Mouse (Mus musculus) heart, postnatal 0 days (tissue): ENCODE measurements around the gene Gpr45. TPM values are rescaled to one million over a fixed set of nuclear protein-coding genes. Genes with fewer than 3 reads are reported as not detected.
A peak's percentile ranks its signal among the peaks of the same experiment; 100 is the strongest.

Experiments
- ATAC-seq: fragments of 200-750 bp; cut with Nextera tagmentation; 2 replicates; pipeline ENCODE4 v1.8.0; 2017; ENCODE audit warnings: low read depth, moderate number of reproducible peaks, moderate library complexity; ENCODE audit not compliant: insufficient read depth
- DNase-seq: peaks from one replicate; pipeline ENCODE4 v3.0.0-alpha.2; 2016; ENCODE audit warnings: low spot score
- H3K27ac ChIP-seq: fragments of 300-500 bp; sonication (generic); 2 replicates; pipeline ENCODE4 v1.5.1; 2014; ENCODE audit warnings: low read depth, mild to moderate bottlenecking
- H3K27me3 ChIP-seq: fragments of 300-500 bp; sonication (generic); 2 replicates; pipeline ENCODE4 v1.6.1; 2014; ENCODE audit warnings: low read length, mixed read lengths; ENCODE audit not compliant: control insufficient read depth, insufficient read depth
- H3K36me3 ChIP-seq: fragments of 300-500 bp; sonication (generic); replicated peaks from 2 replicates; pipeline ENCODE4 v1.6.1; 2014; ENCODE audit warnings: low read length, mixed read lengths; ENCODE audit not compliant: control insufficient read depth, insufficient read depth
- H3K4me1 ChIP-seq: fragments of 300-500 bp; sonication (generic); 2 replicates; pipeline ENCODE4 v1.6.1; 2014; ENCODE audit warnings: antibody characterized with exemption; ENCODE audit not compliant: control insufficient read depth, insufficient read depth
- H3K4me2 ChIP-seq: fragments of 300-500 bp; sonication (generic); 2 replicates; pipeline ENCODE4 v1.6.1; 2014; ENCODE audit warnings: low read depth, mild to moderate bottlenecking, low read length, moderate library complexity
- H3K4me3 ChIP-seq: fragments of 300-500 bp; sonication (generic); 2 replicates; pipeline ENCODE4 v1.5.1; 2014; ENCODE audit warnings: low read depth, low read length
- H3K9ac ChIP-seq: fragments of 300-500 bp; sonication (generic); replicated peaks from 2 replicates; pipeline ENCODE4 v1.6.1; 2014; ENCODE audit warnings: low read depth, low read length, mixed read lengths
- H3K9me3 ChIP-seq: fragments of 300-500 bp; sonication (generic); replicated peaks from 2 replicates; pipeline ENCODE4 v1.6.1; 2016; ENCODE audit warnings: low read length; ENCODE audit not compliant: control insufficient read depth
- CTCF ChIP-seq: IDR thresholded peaks from 2 replicates; pipeline ENCODE4 v1.5.1; 2016; ENCODE audit warnings: antibody characterized with exemption, control low read depth, low read depth
- EP300 ChIP-seq: IDR thresholded peaks from 2 replicates; pipeline ENCODE4 v1.6.1; 2016; ENCODE audit warnings: antibody characterized with exemption, low read depth
- WGBS: fragments of 180-500 bp; shearing (Covaris S2); extraction: QIAGEN DNeasy Blood & Tissue Kit; methylation state at CpG from one replicate; pipeline ENCODE4 v1.1.7; 2014; 5-methylcytosine and 5-hydroxymethylcytosine counted together
- polyA plus RNA-seq: library from polyadenylated mRNA; unstranded; fragments of >200 nt; fragmentation: Nextera tagmentation; extraction: Ambion mirVana; gene quantifications from 2 replicates; pipeline ENCODE4 v1.2.1, GENCODE M21; 2015
- total RNA-seq: library from RNA; depleted of rRNA; stranded (reverse); fragments of >200 nt; gene quantifications from 2 replicates; pipeline ENCODE4 v1.2.3, GENCODE M21; 2014; ENCODE audit warnings: low replicate concordance

Gpr45 gene
- total and polyA plus RNA-seq, 2 experiments from 2014 or later: 1.00 TPM; not detected in 1

DNA sequence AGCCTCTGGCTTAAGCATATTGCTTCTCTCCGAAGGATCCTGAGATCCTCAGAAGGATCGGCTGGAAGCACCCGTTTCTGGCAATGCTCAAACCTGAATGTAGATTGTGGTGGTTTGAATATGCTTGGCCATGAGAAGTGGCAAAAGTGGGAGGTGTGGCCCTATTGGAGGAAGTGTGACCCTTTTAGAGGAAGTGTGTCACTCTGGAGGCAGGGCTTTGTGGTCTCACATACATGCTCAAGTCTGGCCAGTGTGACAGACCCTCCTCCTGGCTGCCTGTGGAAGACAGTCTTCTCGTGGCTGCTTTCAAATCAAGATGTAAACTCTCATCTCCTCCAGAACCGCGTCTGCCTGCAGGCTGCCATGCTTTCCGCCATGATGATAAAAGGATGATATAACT, 36.0 kb upstream of the Gpr45 start:
- DNase-seq (no peak), ATAC-seq (no peak)
- H3K9me3 ChIP-seq: no peaks in the 10 kb centered on the region
- no peak overlapping the region for H3K9ac ChIP-seq
- TF ChIP-seq CTCF: no peak
- no peak for TF ChIP-seq EP300
- no peaks in the 10 kb centered on the region for H3K36me3 ChIP-seq
- H3K27me3 ChIP-seq: no peaks in the 10 kb centered on the region
- no peak overlapping the region for H3K4me2 ChIP-seq
- no peak overlapping the region for H3K27ac ChIP-seq
- 78% methylated on average over 7 of the region's 7 CpGs for whole genome bisulfite sequencing
- H3K4me3 ChIP-seq: no peak overlapping the region
- H3K4me1 ChIP-seq: no peaks in the 10 kb centered on the region

DNA sequence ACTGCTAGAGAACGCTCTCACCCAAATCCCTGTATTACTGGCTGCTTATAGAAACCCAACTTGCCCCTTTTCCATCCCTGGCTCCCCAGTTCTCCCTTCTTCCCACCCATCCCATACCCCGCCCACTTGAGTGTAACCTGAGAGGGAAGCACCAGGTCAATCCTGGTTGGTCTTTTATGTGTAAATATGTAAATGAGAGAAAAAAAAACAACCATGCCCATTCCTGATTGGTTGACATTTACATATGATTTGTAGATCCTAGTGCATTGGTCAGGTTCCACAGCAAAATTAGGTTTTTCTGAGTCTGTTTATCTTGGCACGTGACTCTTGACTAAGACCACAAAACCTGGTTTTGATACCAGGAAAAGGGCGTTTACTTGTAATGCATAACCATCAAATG, 34.8 kb upstream of the Gpr45 start:
- Histone ChIP-seq H3K27me3 (no peaks in the 10 kb centered on the region), H3K27ac (no peak overlapping the region), H3K4me2 (no peak overlapping the region), H3K9me3 (no peaks in the 10 kb centered on the region), H3K9ac (no peak overlapping the region), H3K4me3 (no peak overlapping the region), H3K4me1 (no peaks in the 10 kb centered on the region), H3K36me3 (no peaks in the 10 kb centered on the region)
- no peak for ATAC-seq
- 22% methylated on average over 4 of the region's 4 CpGs for WGBS
- peak; percentile 37 for DNase-seq
- TF ChIP-seq EP300 (no peak), CTCF (no peak)

DNA sequence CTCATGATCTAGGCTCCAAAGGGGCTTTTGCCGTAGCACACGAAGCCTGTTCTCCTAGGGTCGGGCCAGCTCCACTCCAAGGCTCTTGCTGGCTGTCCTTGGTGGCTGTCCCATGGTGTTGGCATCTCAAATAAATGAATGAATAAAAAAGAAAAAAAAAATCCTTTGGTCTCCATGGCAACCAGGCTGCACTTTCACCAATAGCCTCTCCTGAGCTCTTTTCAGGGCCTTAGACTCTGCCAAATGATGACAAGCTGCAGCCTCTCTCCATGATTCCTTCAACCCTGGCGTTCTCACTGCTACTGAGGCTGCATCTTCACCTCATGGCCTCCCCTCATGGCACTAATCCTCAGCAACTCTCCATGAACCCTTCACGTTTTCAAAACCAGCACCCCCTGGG, 28.7 kb upstream of the Gpr45 start:
- Histone ChIP-seq H3K4me2 (no peak overlapping the region), H3K9ac (no peak overlapping the region), H3K4me1 (no peaks in the 10 kb centered on the region), H3K9me3 (no peaks in the 10 kb centered on the region), H3K36me3 (no peaks in the 10 kb centered on the region), H3K27ac (no peak overlapping the region), H3K27me3 (no peaks in the 10 kb centered on the region), H3K4me3 (no peak overlapping the region)
- WGBS: 73% methylated on average over 5 of the region's 5 CpGs
- no peak for ATAC-seq
- no peak for DNase-seq
- TF ChIP-seq CTCF: no peak
- TF ChIP-seq EP300: no peak

DNA sequence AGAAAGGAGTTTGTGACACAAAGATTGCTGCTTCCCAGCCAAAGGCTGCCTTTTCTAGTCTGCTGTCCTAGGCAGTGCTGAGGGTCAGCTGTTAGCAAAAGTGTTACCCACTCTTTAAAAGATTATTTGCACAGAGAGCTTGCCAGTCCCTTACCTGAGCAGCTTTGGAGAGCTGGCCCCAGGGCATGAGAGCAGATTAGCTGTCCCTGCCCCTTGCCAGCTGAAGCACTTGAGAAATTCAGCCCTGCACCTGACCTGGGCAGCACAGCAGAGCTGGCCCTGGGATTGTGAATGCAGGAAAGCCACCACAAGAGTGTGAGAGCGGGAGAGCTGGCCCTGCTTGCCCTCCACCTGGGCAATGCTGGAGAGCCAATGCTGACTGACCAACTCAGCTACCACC, 19.1 kb upstream of the Gpr45 start:
- Histone ChIP-seq H3K27me3 (no peaks in the 10 kb centered on the region), H3K9me3 (no peaks in the 10 kb centered on the region), H3K9ac (no peak overlapping the region), H3K36me3 (no peaks in the 10 kb centered on the region), H3K4me2 (no peak overlapping the region), H3K4me3 (no peak overlapping the region), H3K4me1 (no peaks in the 10 kb centered on the region), H3K27ac (no peak overlapping the region)
- ATAC-seq: no peak
- TF ChIP-seq CTCF (no peak), EP300 (no peak)
- WGBS: 63% methylated on average over 1 of the region's 1 CpGs
- DNase-seq: no peak

DNA sequence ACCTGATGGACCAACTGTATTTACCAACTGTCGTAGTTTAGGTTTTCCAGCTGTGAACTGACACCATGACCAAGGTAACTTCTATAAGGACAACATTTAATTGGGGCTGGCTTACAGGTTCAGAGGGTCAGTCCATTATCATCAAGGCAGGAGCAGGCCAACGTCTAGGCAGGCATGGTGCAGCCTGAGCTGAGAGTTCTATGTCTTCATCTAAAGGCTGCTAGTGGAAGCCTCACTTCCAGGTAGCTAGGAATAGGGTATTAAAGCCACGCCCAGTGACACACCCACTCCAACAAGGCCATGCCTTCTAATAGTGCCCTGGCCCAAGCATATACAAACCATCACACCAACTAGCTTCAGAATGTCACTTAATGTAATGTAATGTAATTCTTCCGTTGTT, 4.2 kb upstream of the Gpr45 start:
- no peaks in the 10 kb centered on the region for H3K9me3 ChIP-seq
- H3K4me1 ChIP-seq: peaks cover 8% of the 10 kb centered on the region; the same call in 1 of the 2 replicates
- ATAC-seq: no peak
- H3K36me3 ChIP-seq: no peaks in the 10 kb centered on the region
- no peak overlapping the region for H3K27ac ChIP-seq
- no peak for TF ChIP-seq CTCF
- no peak overlapping the region for H3K4me3 ChIP-seq
- no peak for DNase-seq
- WGBS: 67% methylated on average over 4 of the region's 4 CpGs
- no peak overlapping the region for H3K9ac ChIP-seq
- no peak overlapping the region for H3K4me2 ChIP-seq
- peaks cover 12% of the 10 kb centered on the region for H3K27me3 ChIP-seq

DNA sequence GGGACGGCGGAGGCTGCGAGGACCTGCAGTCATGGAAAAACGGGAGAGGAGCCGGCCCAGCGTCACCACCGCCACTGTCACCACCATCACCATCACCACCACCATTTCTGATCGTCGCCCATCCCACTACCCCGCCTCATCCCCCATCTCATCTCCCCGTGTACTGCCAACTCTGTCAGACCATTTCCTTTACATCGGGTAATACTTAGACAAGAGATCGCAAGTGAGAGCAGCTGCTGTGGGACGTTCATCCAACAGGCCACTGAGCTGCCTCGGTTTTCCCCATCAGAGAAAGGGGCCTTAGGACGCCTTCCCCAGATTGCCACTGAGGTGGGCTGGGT, 780 bp downstream of the Gpr45 start:
- Histone ChIP-seq H3K9ac (peak overlapping the region; percentile 52), H3K4me2 (peak overlapping the region; percentile 98), H3K36me3 (no peaks in the 10 kb centered on the region), H3K27me3 (peaks cover 22% of the 10 kb centered on the region), H3K27ac (no peak overlapping the region), H3K9me3 (no peaks in the 10 kb centered on the region), H3K4me3 (peak overlapping the region; percentile 73), H3K4me1 (peaks cover 8% of the 10 kb centered on the region; the same call in 1 of the 2 replicates)
- WGBS: 2% methylated on average over 15 of the region's 16 CpGs
- DNase-seq: no peak
- ATAC-seq: no peak; the same call in 1 of the 2 replicates
- no peak for TF ChIP-seq EP300
- no peak for TF ChIP-seq CTCF
